Mouse (Mus musculus): Measurements from ENCODE around the gene Mios. TPM values are rescaled to one million over a fixed set of nuclear protein-coding genes. Genes with fewer than 3 reads are reported as not detected.

Mios gene
- total RNA-seq (2015; ENCODE audit: low replicate concordance) (5.4 and 11.3 TPM in 2 replicates), total RNA-seq (2017; ENCODE audit: low replicate concordance) (4.2 and 8.6 TPM in 2 replicates)

- peak; percentile 92 for ATAC-seq (replicated peaks; ENCODE audit: low FRiP score, poor library complexity, severe bottlenecking)
These were observed at the start of gene Mios for GRCm38 (mm10) chr6:8209047-8209865. Mios (plus strand) TSS chr6:8209222.

- no peak for ATAC-seq (replicated peaks; ENCODE audit: low FRiP score, poor library complexity, severe bottlenecking)
These were observed 49.0 kb upstream of the Mios start for GRCm38 (mm10) chr6:8160001-8160400.

GRCm38 (mm10) chr6:8164741-8165140, 44.3 kb upstream of the Mios start:
- no peak for ATAC-seq (replicated peaks; ENCODE audit: low FRiP score, poor library complexity, severe bottlenecking)

GRCm38 (mm10) chr6:8172101-8172500, 36.9 kb upstream of the Mios start:
- ATAC-seq (replicated peaks; ENCODE audit: low FRiP score, poor library complexity, severe bottlenecking) = no peak

GRCm38 (mm10) chr6:8174062-8174461, 35.0 kb upstream of the Mios start:
- no peak for ATAC-seq (replicated peaks; ENCODE audit: low FRiP score, poor library complexity, severe bottlenecking)

GRCm38 (mm10) chr6:8175346-8175745, 33.7 kb upstream of the Mios start:
- no peak for ATAC-seq (replicated peaks; ENCODE audit: low FRiP score, poor library complexity, severe bottlenecking)

GRCm38 (mm10) chr6:8176116-8176515, 32.9 kb upstream of the Mios start:
- no peak for ATAC-seq (replicated peaks; ENCODE audit: low FRiP score, poor library complexity, severe bottlenecking)

- no peak for ATAC-seq (replicated peaks; ENCODE audit: low FRiP score, poor library complexity, severe bottlenecking)
These were observed 30.6 kb upstream of the Mios start for GRCm38 (mm10) chr6:8178397-8178941.

- ATAC-seq (replicated peaks; ENCODE audit: low FRiP score, poor library complexity, severe bottlenecking) = no peak
These were observed 20.3 kb upstream of the Mios start for GRCm38 (mm10) chr6:8188599-8189233.

GRCm38 (mm10) chr6:8189917-8190316, 19.1 kb upstream of the Mios start:
- ATAC-seq (replicated peaks; ENCODE audit: low FRiP score, poor library complexity, severe bottlenecking) = no peak

- ATAC-seq (replicated peaks; ENCODE audit: low FRiP score, poor library complexity, severe bottlenecking) = no peak
These were observed 16.5 kb upstream of the Mios start, which contains the start of gene Col28a1 for GRCm38 (mm10) chr6:8192517-8192916. Col28a1 (minus strand) TSS chr6:8192617.

- peak; percentile 14; the same call in 1 of the 2 replicates for ATAC-seq (replicated peaks; ENCODE audit: low FRiP score, poor library complexity, severe bottlenecking)
These were observed 804 bp downstream of the Mios start for GRCm38 (mm10) chr6:8209866-8210186.

- ATAC-seq (replicated peaks; ENCODE audit: low FRiP score, poor library complexity, severe bottlenecking) = no peak
These were observed 1.6 kb downstream of the Mios start for GRCm38 (mm10) chr6:8210661-8211060.

GRCm38 (mm10) chr6:8227035-8227434, 18.0 kb downstream of the Mios start:
- ATAC-seq (replicated peaks; ENCODE audit: low FRiP score, poor library complexity, severe bottlenecking) = no peak

GRCm38 (mm10) chr6:8228596-8228995, 19.6 kb downstream of the Mios start:
- ATAC-seq (replicated peaks; ENCODE audit: low FRiP score, poor library complexity, severe bottlenecking) = no peak

GRCm38 (mm10) chr6:8258316-8258715, 49.3 kb downstream of the Mios start:
- ATAC-seq (replicated peaks; ENCODE audit: low FRiP score, poor library complexity, severe bottlenecking) = peak; percentile 36; the same call in 1 of the 2 replicates

GRCm38 (mm10) chr6:8259004-8259666, 50.1 kb downstream of the Mios start, which contains the start of the genes Rpa3, Umad1 and Gm45062:
Rpa3 (minus strand) TSS chr6:8259173.
Umad1 (plus strand) TSS chr6:8259288.
Gm45062 (plus strand) TSS chr6:8259450.
- ATAC-seq (replicated peaks; ENCODE audit: low FRiP score, poor library complexity, severe bottlenecking) = peak; percentile 95

- peak; percentile 23 for ATAC-seq (replicated peaks; ENCODE audit: low FRiP score, poor library complexity, severe bottlenecking)
These were observed 50.6 kb downstream of the Mios start for GRCm38 (mm10) chr6:8259667-8260044.

- no peak for ATAC-seq (replicated peaks; ENCODE audit: low FRiP score, poor library complexity, severe bottlenecking)
These were observed 62.0 kb downstream of the Mios start for GRCm38 (mm10) chr6:8271047-8271446.

GRCm38 (mm10) chr6:8274387-8275054, 65.5 kb downstream of the Mios start:
- peak; percentile 91 for ATAC-seq (replicated peaks; ENCODE audit: low FRiP score, poor library complexity, severe bottlenecking)

All from erythroid progenitor cell, adult 5-6 weeks (primary cell).